Mouse (Mus musculus) lung, postnatal 4 days (tissue): ENCODE measurements around the gene Fam174a.
A peak's percentile ranks its signal among the peaks of the same experiment; 100 is the strongest.

Experiments
- DNase-seq, 2 experiments: peaks; one replicate each; pipeline ENCODE4 v3.0.0; 2021

Fam174a gene

DNA sequence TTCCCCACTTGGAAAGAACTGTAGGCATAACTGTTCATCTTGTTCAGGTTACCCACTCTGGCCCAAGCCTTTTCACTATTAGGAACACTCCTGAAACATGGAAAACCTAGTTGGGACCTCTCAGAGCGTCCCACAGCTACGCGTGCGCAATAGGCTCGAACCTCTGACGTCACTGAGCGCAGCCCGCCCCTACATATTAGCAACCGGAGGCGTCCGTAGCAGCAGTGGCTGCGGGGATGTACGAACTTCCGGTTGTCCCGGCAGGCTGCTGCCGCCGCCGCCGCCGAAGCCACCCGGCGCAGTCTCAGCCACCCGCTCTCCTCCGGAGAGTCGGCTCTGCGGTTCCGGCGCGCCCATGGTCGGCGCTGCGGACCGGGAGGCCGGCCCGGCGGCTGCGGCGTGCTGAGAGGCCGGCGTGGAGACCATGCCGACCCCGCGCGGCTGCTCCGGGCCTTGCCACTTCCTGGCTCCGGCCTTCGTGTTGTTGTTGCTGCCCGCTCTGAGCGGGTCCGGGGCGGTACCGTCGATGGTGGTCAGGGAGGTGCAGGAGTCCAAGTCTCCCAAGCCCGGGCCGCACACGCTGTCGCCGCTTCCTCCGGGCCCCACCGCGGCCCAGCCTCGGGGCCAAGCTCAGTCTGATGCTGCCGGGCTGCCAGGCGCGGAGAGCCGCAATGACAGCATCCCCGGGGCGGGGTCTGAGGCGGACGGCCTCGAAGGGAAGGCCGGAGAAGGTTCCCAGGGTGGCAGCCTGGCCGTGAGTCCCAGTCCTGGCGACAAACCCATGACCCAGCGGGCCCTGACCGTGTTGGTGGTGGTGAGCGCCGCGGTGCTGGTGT lies at the start of gene Fam174a:
Fam174a (plus strand) TSS at position 231 of the 836 bp plus-strand sequence.
- peak; percentile 95 to 96 for DNase-seq

DNA sequence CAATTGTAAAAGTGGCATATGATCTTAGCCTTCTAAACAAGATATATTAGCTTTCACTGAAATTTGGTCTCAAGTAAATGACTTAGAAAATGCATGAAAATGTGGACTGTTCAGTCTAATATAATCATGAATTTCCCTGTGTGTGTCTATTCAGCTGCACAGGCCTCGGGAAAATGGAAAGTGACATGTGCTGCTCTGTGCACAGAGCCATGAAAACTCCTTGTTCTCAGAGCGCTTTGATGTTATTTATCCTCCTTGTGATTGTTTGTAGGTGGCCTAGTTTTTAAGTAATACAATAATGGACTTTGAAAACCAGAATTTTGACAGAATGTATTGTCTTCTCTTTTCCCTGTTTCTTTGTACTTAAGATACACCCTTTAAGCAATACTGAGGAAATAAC lies 49.6 kb upstream of the Fam174a start:
- DNase-seq = no peak

DNA sequence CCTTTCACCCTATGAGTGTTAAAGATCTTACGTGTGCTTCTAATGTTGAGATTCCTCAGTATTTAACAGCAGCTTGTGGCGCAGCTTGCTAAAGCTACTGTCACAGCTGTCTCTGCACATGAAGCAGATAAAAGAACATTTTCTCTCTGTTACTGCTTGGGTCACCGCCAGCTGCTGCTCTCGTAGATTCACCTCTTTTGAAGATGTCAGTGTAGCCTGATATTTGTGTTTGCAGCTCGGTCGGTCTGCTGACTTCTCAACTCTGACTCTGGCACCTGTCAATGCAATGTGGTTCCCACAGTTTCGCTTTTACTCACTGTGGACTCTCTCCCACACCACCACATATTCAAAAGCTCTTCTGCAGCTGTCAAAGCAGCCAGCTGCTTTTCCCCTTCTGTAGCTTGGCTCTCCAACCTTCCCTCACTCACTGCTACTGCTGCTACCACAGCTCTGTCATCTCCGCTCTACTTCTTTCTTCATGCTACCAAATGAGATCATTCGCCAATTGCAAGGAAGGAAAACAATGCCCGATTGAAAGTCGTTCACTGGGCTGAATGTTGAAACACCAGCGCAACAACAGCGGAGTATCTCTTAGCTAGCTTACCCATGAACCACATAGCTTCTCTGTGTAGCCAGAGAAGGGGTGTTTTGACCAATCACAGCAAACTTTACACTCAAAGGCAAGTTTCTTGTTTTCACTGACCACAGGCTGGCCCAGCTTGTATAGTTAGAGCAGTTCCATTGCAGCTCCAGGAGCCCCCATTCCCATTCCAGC lies 45.3 kb upstream of the Fam174a start:
- DNase-seq = peak; percentile 13 to 43

- DNase-seq = no peak
These were observed 40.1 kb upstream of the Fam174a start for GRCm38 (mm10) chr1:95273321-95273720.

GRCm38 (mm10) chr1:95308324-95308723 lies 5.1 kb upstream of the Fam174a start:
- no peak for DNase-seq

- no peak for DNase-seq
These were observed 769 bp downstream of the Fam174a start for GRCm38 (mm10) chr1:95314229-95314555.

DNA sequence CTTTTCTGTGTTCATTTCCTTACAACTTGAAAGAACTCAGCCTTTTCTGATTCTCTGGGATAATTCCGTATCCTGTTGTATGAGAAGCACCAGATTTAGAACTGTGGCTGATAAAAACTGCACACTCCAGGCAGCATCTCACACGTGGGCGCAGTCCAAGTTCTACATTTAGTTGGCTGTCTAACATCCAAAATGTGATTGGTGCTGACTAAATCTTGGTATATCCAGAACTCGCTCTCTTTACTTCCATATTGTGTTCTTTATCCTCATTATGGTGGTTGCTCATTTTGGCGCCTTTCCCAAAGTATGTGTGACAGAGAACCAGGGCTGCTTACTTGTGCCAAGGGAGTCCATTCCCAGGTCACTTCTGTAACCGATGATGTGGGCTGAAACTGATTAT lies 2.6 kb downstream of the Fam174a start:
- no peak for DNase-seq

DNA sequence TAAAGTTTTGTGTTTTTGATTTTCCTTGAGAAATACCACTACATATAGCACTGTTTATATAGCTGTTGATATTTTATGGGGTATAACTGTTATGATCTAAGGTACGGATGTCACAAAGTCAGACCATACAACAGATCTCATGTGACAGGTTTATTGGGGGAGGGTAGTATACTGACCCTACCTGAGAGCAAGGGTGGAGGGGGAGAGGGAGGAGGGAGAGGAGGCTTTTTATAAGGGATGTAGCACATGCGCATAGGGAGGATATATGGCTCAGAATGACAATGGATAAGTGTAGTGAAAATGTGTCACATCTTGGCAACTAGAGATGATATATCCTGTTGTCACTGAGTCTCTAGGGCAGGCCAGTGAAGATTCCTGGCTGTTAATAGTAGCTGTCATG lies 8.8 kb downstream of the Fam174a start:
- no peak for DNase-seq

DNA sequence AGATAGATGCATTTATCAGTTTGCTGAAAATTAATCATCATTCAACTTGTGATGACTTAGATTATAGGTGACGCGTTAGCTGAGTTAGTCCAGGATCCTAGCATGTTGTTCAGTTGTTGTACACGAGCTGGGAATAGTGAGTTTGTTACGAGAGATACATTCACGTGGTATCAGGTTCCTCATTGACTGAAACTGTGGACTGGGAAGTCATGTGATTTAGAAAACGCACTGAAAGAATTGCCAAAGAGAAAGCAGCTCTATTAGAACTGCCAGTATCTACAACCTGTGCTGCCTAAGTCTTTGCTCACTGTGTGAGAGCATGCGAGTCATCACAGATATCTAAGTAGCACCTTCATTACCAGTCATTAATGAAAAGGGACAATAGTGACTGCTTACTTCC lies 9.6 kb downstream of the Fam174a start:
- no peak for DNase-seq

DNA sequence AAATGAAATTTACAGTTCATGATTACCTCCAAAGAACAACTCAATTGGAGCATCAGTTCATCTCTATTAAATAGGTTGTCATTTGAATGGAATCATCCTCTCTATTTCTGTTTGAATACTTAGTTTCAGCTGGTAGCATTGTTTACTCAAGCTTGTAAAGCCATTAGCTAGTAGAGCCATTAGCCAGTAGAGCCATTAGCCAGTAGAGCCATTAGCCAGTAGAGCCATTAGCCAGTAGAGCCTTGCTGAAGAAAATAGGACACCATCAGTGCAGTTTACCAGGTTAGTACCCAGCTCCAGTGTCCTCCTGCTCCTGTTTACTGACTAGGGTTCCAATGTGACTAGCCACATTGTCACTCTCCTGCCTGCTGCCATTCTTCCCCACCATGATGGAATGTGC lies 13.4 kb downstream of the Fam174a start:
- DNase-seq = no peak

DNA sequence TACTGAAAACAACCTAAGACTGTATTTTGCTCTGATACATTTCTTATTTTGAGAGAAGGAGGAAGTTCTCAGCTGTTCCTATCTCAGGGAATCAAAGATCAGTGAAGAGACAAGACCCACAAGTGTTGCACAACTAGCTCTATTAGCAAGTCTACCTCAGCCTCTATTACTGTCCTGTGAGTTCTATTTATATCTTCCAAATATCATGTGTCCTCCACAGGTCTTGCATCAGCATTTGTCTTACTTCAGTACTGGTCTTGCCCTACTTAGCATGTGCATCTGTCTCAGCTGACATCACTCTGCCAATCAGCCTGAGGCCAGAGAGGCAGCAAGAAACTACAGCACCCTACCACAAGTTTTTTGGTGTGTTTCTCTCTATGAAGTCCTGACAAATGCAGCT lies 26.2 kb downstream of the Fam174a start:
- DNase-seq = no peak

DNA sequence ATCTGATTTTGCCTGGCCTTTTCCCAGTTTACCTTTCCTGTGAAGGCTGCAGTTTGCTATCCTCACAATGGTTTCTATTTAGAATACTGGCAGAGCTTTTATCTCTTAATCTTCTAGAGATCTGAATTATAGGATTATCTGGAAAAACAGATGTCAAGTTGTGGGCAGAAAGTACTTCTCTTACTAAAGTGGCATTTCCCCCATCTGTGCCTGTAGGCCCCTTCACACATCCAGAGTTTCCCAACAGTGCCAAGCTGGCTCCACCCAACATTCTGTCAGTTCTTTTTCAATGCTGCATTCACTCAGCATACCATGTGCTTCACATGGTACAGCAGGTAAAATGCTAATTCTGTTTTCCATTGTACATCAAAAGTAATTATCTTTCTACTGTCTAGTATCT lies 28.8 kb downstream of the Fam174a start:
- no peak for DNase-seq

GRCm38 (mm10) chr1:95343585-95344485 lies 30.4 kb downstream of the Fam174a start:
- DNase-seq = no peak

DNA sequence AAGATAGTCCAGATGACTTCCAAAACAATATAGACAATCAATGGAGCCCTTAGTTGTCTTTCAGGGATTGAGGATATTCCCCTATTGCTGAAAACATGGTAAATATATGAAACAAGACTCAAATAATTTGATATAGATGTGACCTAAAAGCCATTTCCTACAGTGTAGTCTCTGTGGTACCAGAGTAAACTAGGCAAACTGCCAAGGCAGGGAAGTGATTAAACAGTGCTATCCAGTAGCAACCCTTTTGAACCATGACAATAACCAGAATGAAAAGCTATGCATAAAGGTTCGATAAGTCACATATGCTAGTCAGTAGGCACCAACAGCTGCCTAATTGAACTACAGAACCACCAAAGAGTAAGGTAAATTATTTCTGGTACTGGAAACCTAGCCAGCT lies 40.7 kb downstream of the Fam174a start:
- no peak for DNase-seq

- no peak for DNase-seq
These were observed 43.5 kb downstream of the Fam174a start for GRCm38 (mm10) chr1:95356904-95357303.

DNA sequence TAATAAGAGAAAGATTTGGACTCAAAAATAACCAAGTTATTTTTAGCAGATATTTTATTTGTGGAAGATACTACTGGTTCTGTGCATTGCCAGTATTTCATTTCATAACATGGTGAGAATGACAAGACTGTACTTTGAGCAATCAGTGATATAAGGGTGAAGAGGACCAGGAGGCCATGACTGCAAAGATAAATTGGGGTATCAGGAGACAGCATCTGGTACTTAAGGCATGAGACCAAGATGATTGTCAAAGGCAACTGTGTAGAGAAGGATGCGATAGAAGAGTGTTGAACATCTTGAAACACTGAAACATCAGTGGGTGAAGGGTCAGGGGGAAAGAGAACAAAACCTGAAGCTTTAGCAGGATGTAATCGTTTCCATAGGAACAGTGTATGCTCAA lies 50.3 kb downstream of the Fam174a start:
- DNase-seq = no peak

- no peak for DNase-seq
These were observed 53.4 kb downstream of the Fam174a start for GRCm38 (mm10) chr1:95366616-95367373.

- no peak for DNase-seq
These were observed 54.3 kb downstream of the Fam174a start for GRCm38 (mm10) chr1:95367748-95368147.

DNA sequence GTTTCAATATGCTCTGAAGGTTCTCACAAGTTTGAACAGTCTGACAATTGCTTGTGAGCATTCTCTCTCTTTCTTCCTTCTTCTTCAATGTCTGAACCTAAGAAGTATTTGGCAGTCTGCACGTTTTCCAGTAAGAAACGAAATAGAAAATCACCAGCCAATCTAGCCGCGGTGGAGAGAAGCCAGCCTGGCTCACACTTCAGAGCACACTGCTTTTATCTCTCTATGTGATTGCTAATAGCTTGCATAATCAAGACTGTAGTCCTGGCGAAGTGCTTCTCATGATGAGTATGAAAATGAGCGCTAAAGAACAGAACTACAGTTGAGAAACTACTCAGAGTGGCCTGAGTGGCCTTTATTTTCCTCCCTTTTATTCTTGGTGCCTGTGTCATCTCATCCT lies 62.0 kb downstream of the Fam174a start:
- no peak for DNase-seq

GRCm38 (mm10) chr1:95381028-95381427 lies 67.6 kb downstream of the Fam174a start:
- DNase-seq = no peak
